Mouse (Mus musculus) NIH3T3 (cell line): Measurements from ENCODE around the gene Renbp.

Experiments
- DNase-seq: peaks from one replicate; pipeline ENCODE4 v3.0.0-alpha.2; 2012; ENCODE audit warnings: low read depth

Renbp gene

GRCm38 (mm10) chrX:73930402-73931062 is at the start of gene Renbp:
Gene Renbp, minus strand, starts transcription at chrX:73930850.
- DNase-seq: peak; percentile 76

GRCm38 (mm10) chrX:73977783-73978182 is 47.1 kb upstream of the Renbp start:
- no peak for DNase-seq

GRCm38 (mm10) chrX:73976283-73976682 is 45.6 kb upstream of the Renbp start:
- no peak for DNase-seq

GRCm38 (mm10) chrX:73972774-73973173 is 42.1 kb upstream of the Renbp start:
- DNase-seq: no peak

- DNase-seq: no peak
These were observed 40.1 kb upstream of the Renbp start for GRCm38 (mm10) chrX:73970781-73971180.

GRCm38 (mm10) chrX:73969729-73970128 is 39.1 kb upstream of the Renbp start:
- DNase-seq: no peak

- no peak for DNase-seq
These were observed 38.5 kb upstream of the Renbp start for GRCm38 (mm10) chrX:73969167-73969566.

GRCm38 (mm10) chrX:73967177-73968075 is 36.8 kb upstream of the Renbp start:
- DNase-seq: peak; percentile 92

GRCm38 (mm10) chrX:73966248-73967176 is 35.9 kb upstream of the Renbp start, which contains the start of gene Hcfc1:
Gene Hcfc1, minus strand, starts transcription at chrX:73966357.
- peak; percentile 91 for DNase-seq

- no peak for DNase-seq
These were observed 34.7 kb upstream of the Renbp start for GRCm38 (mm10) chrX:73965307-73965706.

GRCm38 (mm10) chrX:73964363-73964762 is 33.7 kb upstream of the Renbp start:
- peak; percentile 65 for DNase-seq

GRCm38 (mm10) chrX:73954988-73955387 is 24.3 kb upstream of the Renbp start:
- no peak for DNase-seq

GRCm38 (mm10) chrX:73952603-73953002 is 22.0 kb upstream of the Renbp start:
- DNase-seq: no peak

GRCm38 (mm10) chrX:73949341-73949740 is 18.7 kb upstream of the Renbp start:
- no peak for DNase-seq

- peak; percentile 81 for DNase-seq
These were observed 18.0 kb upstream of the Renbp start for GRCm38 (mm10) chrX:73948647-73949046.

- DNase-seq: no peak
These were observed 16.2 kb upstream of the Renbp start for GRCm38 (mm10) chrX:73946896-73947295.

GRCm38 (mm10) chrX:73942294-73942693 is 11.6 kb upstream of the Renbp start:
- no peak for DNase-seq

GRCm38 (mm10) chrX:73941860-73942259 is 11.2 kb upstream of the Renbp start:
- no peak for DNase-seq

GRCm38 (mm10) chrX:73931871-73932270 is 1.2 kb upstream of the Renbp start:
- peak; percentile 41 for DNase-seq

- DNase-seq: no peak
These were observed 8.1 kb downstream of the Renbp start for GRCm38 (mm10) chrX:73922550-73922882.

GRCm38 (mm10) chrX:73921823-73922549 is 8.7 kb downstream of the Renbp start, which contains the start of the genes Arhgap4 and Naa10:
Gene Arhgap4, minus strand, starts transcription at chrX:73921870.
Gene Naa10, minus strand, starts transcription at chrX:73921944.
- DNase-seq: peak; percentile 89
